Mouse (Mus musculus): Measurements from ENCODE around the gene Tspan1.

DNA sequence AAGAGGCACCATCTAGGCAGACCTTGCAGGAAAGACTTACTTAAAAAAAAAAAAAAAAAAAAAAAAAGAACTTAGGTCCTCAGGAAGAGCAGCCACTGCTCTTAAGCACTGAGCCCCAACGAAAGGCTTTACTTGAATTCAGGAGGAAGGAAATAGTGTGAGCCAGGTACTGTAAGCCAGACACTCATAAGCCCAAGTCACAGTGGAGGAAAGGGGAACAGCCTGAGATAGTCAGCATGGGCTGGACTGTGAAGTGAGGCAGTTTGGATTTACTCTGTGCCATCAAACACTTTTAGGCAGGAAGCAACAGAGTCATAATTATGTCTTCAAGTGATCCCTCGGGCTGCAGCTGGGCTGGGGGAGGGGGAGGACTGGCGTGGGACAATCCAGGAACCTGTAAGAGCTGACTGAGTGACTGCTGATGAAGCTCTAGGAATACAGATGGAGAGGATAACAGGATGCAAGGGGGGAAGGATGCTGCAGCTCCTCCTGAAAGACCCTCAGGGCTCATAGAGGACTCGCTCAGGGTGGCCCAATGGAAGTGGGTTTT lies 25.0 kb upstream of the Tspan1 start:
- no peak for TF ChIP-seq CTCF (IDR thresholded peaks at IDR 0.05; ENCODE audit: control insufficient read depth, insufficient read depth, insufficient replicate concordance, low read depth, low read length)
- no peak for TF ChIP-seq POLR2A (IDR thresholded peaks at IDR 0.05; ENCODE audit: control insufficient read depth, low read depth, low read length)

Data from testis, adult 2 months (tissue).